Mouse (Mus musculus): ENCODE data around the gene Onecut3. TPM values are rescaled to one million over a fixed set of nuclear protein-coding genes. Genes with fewer than 3 reads are reported as not detected.

The Onecut3 gene
- polyA plus RNA-seq, 1 experiment = 0.03 TPM

DNA sequence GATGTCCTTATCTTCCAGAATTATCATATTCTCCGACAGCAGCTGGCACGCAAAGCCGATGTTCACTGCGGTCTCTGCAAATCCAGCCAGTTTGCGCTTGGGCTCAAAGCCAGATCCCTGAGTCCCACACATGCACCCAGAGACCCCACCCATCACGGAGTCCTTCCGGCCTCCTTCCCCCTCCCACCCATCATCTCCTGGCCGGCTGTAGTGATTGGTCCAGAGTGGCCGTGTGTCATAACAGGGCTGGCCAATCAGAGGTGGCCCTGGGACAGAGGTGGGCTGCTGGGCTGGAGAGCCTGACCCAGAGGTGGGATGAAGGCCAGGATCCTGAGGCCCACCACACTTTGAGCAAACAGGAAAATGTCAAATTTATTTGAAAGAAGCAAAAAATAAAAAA lies 31.5 kb downstream of the Onecut3 start:
- no peaks in the 10 kb centered on the region; the same call in 1 of the 2 replicates for H3K27me3 ChIP-seq (ENCODE audit: control insufficient read depth, insufficient read depth, low read length)
- H3K36me3 ChIP-seq (ENCODE audit: control insufficient read depth, insufficient read depth, low read length) = no peaks in the 10 kb centered on the region
- no peak overlapping the region for H3K4me3 ChIP-seq (ENCODE audit: control insufficient read depth, insufficient read depth, low read length)
- no peak for TF ChIP-seq POLR2A (IDR thresholded peaks at IDR 0.05; ENCODE audit: control insufficient read depth, extremely low read depth, insufficient read depth, low read length, poor library complexity)
- TF ChIP-seq CTCF (IDR thresholded peaks at IDR 0.05; ENCODE audit: borderline replicate concordance, control insufficient read depth, extremely low read depth, insufficient read depth, low read length, poor library complexity) = no peak
- no peak overlapping the region for H3K27ac ChIP-seq (ENCODE audit: control insufficient read depth, insufficient read depth, low read length)
- no peaks in the 10 kb centered on the region for H3K4me1 ChIP-seq (replicated peaks; ENCODE audit: control insufficient read depth, insufficient read depth, low read length)
- WGBS = 54% methylated on average over 9 of the region's 9 CpGs
- no peak for DNase-seq

DNA sequence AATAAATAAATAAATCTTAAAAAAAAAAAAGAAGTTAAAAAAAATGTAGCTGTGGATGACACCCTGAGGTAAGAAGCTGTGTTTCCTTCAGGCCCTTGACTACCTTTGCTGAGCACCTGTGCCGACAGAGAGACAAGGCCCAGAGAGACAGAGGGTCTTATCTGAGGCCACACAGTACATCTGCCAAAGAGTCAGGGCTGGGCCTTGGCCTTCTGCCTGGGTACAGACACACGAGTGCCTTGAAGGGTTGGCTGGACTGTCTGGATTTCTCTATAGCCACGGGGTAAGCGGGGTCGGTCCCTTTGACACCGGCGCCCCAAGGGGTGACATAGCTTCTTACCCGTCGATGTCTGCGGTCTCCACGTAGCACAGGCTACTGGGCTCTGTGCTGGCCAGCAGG lies 38.1 kb downstream of the Onecut3 start:
- no peaks in the 10 kb centered on the region for H3K27me3 ChIP-seq (ENCODE audit: control insufficient read depth, insufficient read depth, low read length)
- no peak overlapping the region for H3K4me3 ChIP-seq (ENCODE audit: control insufficient read depth, insufficient read depth, low read length)
- H3K4me1 ChIP-seq (replicated peaks; ENCODE audit: control insufficient read depth, insufficient read depth, low read length) = no peaks in the 10 kb centered on the region; the same call in 1 of the 2 replicates
- no peak for TF ChIP-seq POLR2A (IDR thresholded peaks at IDR 0.05; ENCODE audit: control insufficient read depth, extremely low read depth, insufficient read depth, low read length, poor library complexity)
- no peak for TF ChIP-seq CTCF (IDR thresholded peaks at IDR 0.05; ENCODE audit: borderline replicate concordance, control insufficient read depth, extremely low read depth, insufficient read depth, low read length, poor library complexity)
- no peak overlapping the region for H3K27ac ChIP-seq (ENCODE audit: control insufficient read depth, insufficient read depth, low read length)
- no peaks in the 10 kb centered on the region for H3K36me3 ChIP-seq (ENCODE audit: control insufficient read depth, insufficient read depth, low read length)
- 94% methylated on average over 11 of the region's 11 CpGs for whole genome bisulfite sequencing
- DNase-seq = no peak

DNA sequence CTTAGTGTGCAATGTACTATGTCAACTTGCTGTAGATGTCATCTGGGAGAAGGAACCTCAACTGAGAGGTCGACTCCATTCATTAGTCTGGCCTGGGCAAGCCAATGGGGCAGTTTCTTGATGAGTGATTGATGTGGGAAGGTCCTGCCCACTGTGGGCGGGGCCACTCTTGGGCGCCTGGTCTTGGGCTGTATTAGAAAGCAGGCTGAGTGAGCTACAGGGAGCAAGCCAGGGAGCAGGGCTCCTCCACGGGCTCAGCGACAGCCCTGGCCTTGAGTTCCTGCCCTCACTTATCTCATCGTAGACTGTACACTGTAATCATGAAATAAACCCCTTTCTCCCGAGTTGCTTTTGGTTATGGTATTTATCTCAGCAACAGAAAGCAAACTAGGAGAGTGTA lies 39.1 kb downstream of the Onecut3 start:
- H3K4me3 ChIP-seq (ENCODE audit: control insufficient read depth, insufficient read depth, low read length) = no peak overlapping the region
- no peaks in the 10 kb centered on the region for H3K27me3 ChIP-seq (ENCODE audit: control insufficient read depth, insufficient read depth, low read length)
- TF ChIP-seq POLR2A (IDR thresholded peaks at IDR 0.05; ENCODE audit: control insufficient read depth, extremely low read depth, insufficient read depth, low read length, poor library complexity) (no peak), CTCF (IDR thresholded peaks at IDR 0.05; ENCODE audit: borderline replicate concordance, control insufficient read depth, extremely low read depth, insufficient read depth, low read length, poor library complexity) (no peak)
- 41% methylated on average over 7 of the region's 7 CpGs for WGBS
- H3K4me1 ChIP-seq (replicated peaks; ENCODE audit: control insufficient read depth, insufficient read depth, low read length) = no peaks in the 10 kb centered on the region; the same call in 1 of the 2 replicates
- no peak for DNase-seq
- no peak overlapping the region for H3K27ac ChIP-seq (ENCODE audit: control insufficient read depth, insufficient read depth, low read length)
- H3K36me3 ChIP-seq (ENCODE audit: control insufficient read depth, insufficient read depth, low read length) = no peaks in the 10 kb centered on the region

DNA sequence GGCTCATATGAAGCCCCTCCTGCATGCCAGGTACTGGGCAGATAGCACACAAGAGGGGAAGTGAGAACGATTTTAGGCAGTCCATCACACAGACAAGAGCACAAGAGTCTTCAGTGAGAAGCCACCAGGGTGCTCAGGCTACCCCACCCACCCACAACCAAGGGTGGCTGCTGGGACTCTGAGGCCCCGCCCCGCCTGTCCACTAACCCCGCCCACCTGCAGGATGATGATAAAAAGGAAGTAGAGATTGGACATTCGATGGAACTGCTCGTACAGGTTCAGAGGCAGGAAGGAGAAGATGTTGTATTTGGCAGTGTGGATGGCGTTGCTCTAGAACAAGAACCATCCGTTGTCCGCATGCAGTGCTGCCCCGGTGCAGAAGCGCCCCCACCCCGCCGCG lies 40.4 kb downstream of the Onecut3 start:
- no peaks in the 10 kb centered on the region for H3K27me3 ChIP-seq (ENCODE audit: control insufficient read depth, insufficient read depth, low read length)
- peaks cover 8% of the 10 kb centered on the region for H3K4me1 ChIP-seq (replicated peaks; ENCODE audit: control insufficient read depth, insufficient read depth, low read length)
- no peak overlapping the region for H3K27ac ChIP-seq (ENCODE audit: control insufficient read depth, insufficient read depth, low read length)
- WGBS = 10% methylated on average over 14 of the region's 14 CpGs
- H3K36me3 ChIP-seq (ENCODE audit: control insufficient read depth, insufficient read depth, low read length) = no peaks in the 10 kb centered on the region
- no peak for DNase-seq
- TF ChIP-seq CTCF (IDR thresholded peaks at IDR 0.05; ENCODE audit: borderline replicate concordance, control insufficient read depth, extremely low read depth, insufficient read depth, low read length, poor library complexity) (no peak), POLR2A (IDR thresholded peaks at IDR 0.05; ENCODE audit: control insufficient read depth, extremely low read depth, insufficient read depth, low read length, poor library complexity) (no peak)
- H3K4me3 ChIP-seq (ENCODE audit: control insufficient read depth, insufficient read depth, low read length) = no peak overlapping the region

DNA sequence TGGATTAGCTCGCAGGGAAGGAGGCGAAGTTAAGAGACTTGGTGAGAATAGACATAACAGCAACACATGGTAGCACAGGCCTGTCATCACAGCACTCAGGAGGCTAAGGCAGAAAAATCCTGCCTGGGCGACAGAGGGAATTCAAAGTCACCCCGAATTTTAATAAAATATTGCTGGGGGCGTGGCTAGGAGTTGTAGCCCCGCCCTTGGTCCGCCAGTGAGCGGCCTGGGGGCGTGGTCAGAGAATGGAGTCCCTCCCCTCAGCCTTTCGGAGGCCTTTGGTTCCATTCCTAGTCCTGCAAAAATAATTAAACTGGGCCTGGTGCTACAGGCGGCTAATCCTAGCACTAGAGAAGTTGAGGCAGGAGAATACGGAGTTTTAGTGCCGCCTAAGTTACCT lies 41.1 kb downstream of the Onecut3 start:
- no peak overlapping the region for H3K4me3 ChIP-seq (ENCODE audit: control insufficient read depth, insufficient read depth, low read length)

DNA sequence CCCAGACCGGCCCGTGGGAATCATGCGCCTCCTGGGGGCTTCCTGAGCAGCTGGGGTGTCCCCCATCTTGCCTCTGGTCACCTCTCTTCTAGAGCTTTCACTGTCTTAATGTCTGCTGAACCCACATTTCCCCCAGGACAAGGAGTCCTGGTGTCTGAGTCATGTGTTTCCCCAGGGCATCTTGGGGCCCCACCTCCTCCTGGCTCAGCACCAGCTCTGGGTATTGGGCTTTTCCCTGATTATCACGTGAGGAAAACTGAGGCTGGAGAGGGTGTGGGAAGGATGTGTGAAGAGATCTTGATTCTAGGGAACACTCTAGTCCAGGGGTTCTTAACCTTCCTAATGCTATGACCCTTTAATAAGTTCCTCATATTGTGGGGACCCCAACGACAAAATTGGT lies 43.5 kb downstream of the Onecut3 start:
- Histone ChIP-seq H3K36me3 (ENCODE audit: control insufficient read depth, insufficient read depth, low read length) (peaks cover 12% of the 10 kb centered on the region), H3K27ac (ENCODE audit: control insufficient read depth, insufficient read depth, low read length) (no peak overlapping the region), H3K27me3 (ENCODE audit: control insufficient read depth, insufficient read depth, low read length) (no peaks in the 10 kb centered on the region), H3K4me3 (ENCODE audit: control insufficient read depth, insufficient read depth, low read length) (no peak overlapping the region), H3K4me1 (replicated peaks; ENCODE audit: control insufficient read depth, insufficient read depth, low read length) (peaks cover 8% of the 10 kb centered on the region)
- no peak for DNase-seq
- WGBS = 54% methylated on average over 5 of the region's 5 CpGs
- TF ChIP-seq POLR2A (IDR thresholded peaks at IDR 0.05; ENCODE audit: control insufficient read depth, extremely low read depth, insufficient read depth, low read length, poor library complexity) (no peak), CTCF (IDR thresholded peaks at IDR 0.05; ENCODE audit: borderline replicate concordance, control insufficient read depth, extremely low read depth, insufficient read depth, low read length, poor library complexity) (no peak)

More for the DNA sequence above, 41.1 kb downstream of the Onecut3 start:
- no peak for DNase-seq
- H3K36me3 ChIP-seq (ENCODE audit: control insufficient read depth, insufficient read depth, low read length) = no peaks in the 10 kb centered on the region
- no peaks in the 10 kb centered on the region for H3K27me3 ChIP-seq (ENCODE audit: control insufficient read depth, insufficient read depth, low read length)
- 48% methylated on average over 13 of the region's 13 CpGs for WGBS
- H3K4me1 ChIP-seq (replicated peaks; ENCODE audit: control insufficient read depth, insufficient read depth, low read length) = peaks cover 8% of the 10 kb centered on the region
- TF ChIP-seq CTCF (IDR thresholded peaks at IDR 0.05; ENCODE audit: borderline replicate concordance, control insufficient read depth, extremely low read depth, insufficient read depth, low read length, poor library complexity) (no peak), POLR2A (IDR thresholded peaks at IDR 0.05; ENCODE audit: control insufficient read depth, extremely low read depth, insufficient read depth, low read length, poor library complexity) (no peak)
- H3K27ac ChIP-seq (ENCODE audit: control insufficient read depth, insufficient read depth, low read length) = no peak overlapping the region
